In genomic region chr17:45506700-45507189, GRCm38 (mm10) we compare ENCODE assay signal across 8 mouse cellular contexts. TPM values are rescaled to one million over a fixed set of nuclear protein-coding genes. Genes with fewer than 3 reads are reported as not detected.
DNase-seq lines count a peak whose midpoint lies in the region; ATAC-seq lines count a peak whose summit lies in the region.

Gene Aars2 (plus strand): TSS chr17:45506841.

- H3K9ac ChIP-seq in heart, embryonic 16.5 days (ENCODE audit: low read length), result peak within 1 kb of the TSS; percentile 82
- peak within 1 kb of the TSS; percentile 62 for H3K9ac ChIP-seq in liver, embryonic 15.5 days
- peak within 1 kb of the TSS; percentile 71 for H3K9ac ChIP-seq in neural tube, embryonic 12.5 days

- H3K4me3 ChIP-seq in forebrain, embryonic 10.5 days, result peak within 1 kb of the TSS; percentile 67
- peak within 1 kb of the TSS; percentile 74 for H3K4me3 ChIP-seq in heart, embryonic 16.5 days (ENCODE audit: low read length)
- H3K4me3 ChIP-seq in liver, embryonic 15.5 days (replicated peaks), result peak within 1 kb of the TSS; percentile 75
- peak within 1 kb of the TSS; percentile 69 for H3K4me3 ChIP-seq in neural tube, embryonic 12.5 days

- peak; percentile 90 to 95 for DNase-seq in CD8-positive naive resting alpha-beta T cell, adult 2 months (ENCODE audit: low read depth in 2 of 2, low spot score in 2 of 2)
- DNase-seq in c-Kit-positive CD71-negative TER-119-negative erythroid progenitor cells, embryonic 14.5 days (ENCODE audit: low read depth), result peak; percentile 96
- DNase-seq in forebrain, embryonic 10.5 days (ENCODE audit: extremely low spot score, low spot score), result peak; percentile 93
- peak; percentile 95 to 99 for DNase-seq in kidney, postnatal 36 days
- peak; percentile 89 for DNase-seq in telencephalon, adult 2 months (ENCODE audit: low read depth, low spot score)

- no peaks in the 10 kb centered on the region; the same call in 1 of the 2 replicates for H3K27me3 ChIP-seq in forebrain, embryonic 10.5 days (ENCODE audit: poor library complexity, severe bottlenecking)
- H3K27me3 ChIP-seq in heart, embryonic 16.5 days (ENCODE audit: control insufficient read depth, insufficient read depth, low read length), result no peaks in the 10 kb centered on the region
- no peaks in the 10 kb centered on the region for H3K27me3 ChIP-seq in liver, embryonic 15.5 days
- no peaks in the 10 kb centered on the region for H3K27me3 ChIP-seq in neural tube, embryonic 12.5 days (replicated peaks)

- peak; percentile 88 for ATAC-seq in heart, embryonic 16.5 days (replicated peaks; ENCODE audit: extremely low read depth, insufficient read depth, low FRiP score)
- ATAC-seq in liver, embryonic 15.5 days (ENCODE audit: insufficient read depth), result peak; percentile 89
- ATAC-seq in neural tube, embryonic 12.5 days (ENCODE audit: low FRiP score, low read depth), result peak; percentile 95

- peaks cover 19% of the 10 kb centered on the region for H3K4me1 ChIP-seq in forebrain, embryonic 10.5 days
- H3K4me1 ChIP-seq in heart, embryonic 16.5 days (ENCODE audit: control insufficient read depth, insufficient read depth, low read length), result peaks cover 14% of the 10 kb centered on the region
- H3K4me1 ChIP-seq in liver, embryonic 15.5 days (replicated peaks), result peaks cover 11% of the 10 kb centered on the region
- peaks cover 9% of the 10 kb centered on the region; the same call in 1 of the 2 replicates for H3K4me1 ChIP-seq in neural tube, embryonic 12.5 days

- no peaks in the 10 kb centered on the region for H3K9me3 ChIP-seq in forebrain, embryonic 10.5 days
- H3K9me3 ChIP-seq in heart, embryonic 16.5 days (replicated peaks; ENCODE audit: control insufficient read depth, low read length), result no peaks in the 10 kb centered on the region
- no peaks in the 10 kb centered on the region for H3K9me3 ChIP-seq in liver, embryonic 15.5 days (replicated peaks)
- no peaks in the 10 kb centered on the region for H3K9me3 ChIP-seq in neural tube, embryonic 12.5 days

- peak within 1 kb of the TSS; percentile 96 for H3K27ac ChIP-seq in forebrain, embryonic 10.5 days
- peak within 1 kb of the TSS; percentile 88 for H3K27ac ChIP-seq in heart, embryonic 16.5 days (ENCODE audit: low read length)
- peak within 1 kb of the TSS; percentile 46; the same call in 1 of the 2 replicates for H3K27ac ChIP-seq in liver, embryonic 15.5 days (replicated peaks)
- H3K27ac ChIP-seq in neural tube, embryonic 12.5 days, result 0 out of 2 replicates have a peak within 1 kb of the TSS, but pooled peaks have one; percentile 28

- under 1% methylated on average over 42 of the region's 42 CpGs for WGBS in forebrain, embryonic 10.5 days
- under 1% methylated on average over 42 of the region's 42 CpGs for WGBS in heart, embryonic 16.5 days
- WGBS in liver, embryonic 15.5 days (ENCODE audit: insufficient replicate concordance), result under 1% methylated on average over 42 of the region's 42 CpGs
- whole genome bisulfite sequencing in neural tube, embryonic 12.5 days, result under 1% methylated on average over 42 of the region's 42 CpGs

- peaks cover 35% of the 10 kb centered on the region for H3K36me3 ChIP-seq in forebrain, embryonic 10.5 days (replicated peaks)
- peaks cover 12% of the 10 kb centered on the region for H3K36me3 ChIP-seq in heart, embryonic 16.5 days (ENCODE audit: control insufficient read depth, insufficient read depth)
- peaks cover 4% of the 10 kb centered on the region; the same call in 1 of the 2 replicates for H3K36me3 ChIP-seq in liver, embryonic 15.5 days (replicated peaks)
- H3K36me3 ChIP-seq in neural tube, embryonic 12.5 days, result peaks cover 30% of the 10 kb centered on the region

- peak within 1 kb of the TSS; percentile 71 for H3K4me2 ChIP-seq in heart, embryonic 16.5 days (ENCODE audit: low read depth, low read length)
- peak within 1 kb of the TSS; percentile 58 for H3K4me2 ChIP-seq in liver, embryonic 15.5 days
- peak within 1 kb of the TSS; percentile 48 for H3K4me2 ChIP-seq in neural tube, embryonic 12.5 days (replicated peaks)

RNA-seq across cellular contexts. Expression of gene Aars2, which starts in this region (rescaled TPM):
- 33.9 and 35.1 TPM in 2 replicates for polyA plus RNA-seq in forebrain, embryonic 10.5 days (2016; fragmentation: Nextera tagmentation; extraction: Ambion mirVana)
- polyA plus RNA-seq in heart, embryonic 16.5 days (2015; fragmentation: Nextera tagmentation; extraction: Ambion mirVana), result 25.0 and 25.4 TPM in 2 replicates
- polyA plus RNA-seq in liver, embryonic 15.5 days (2015; fragmentation: Nextera tagmentation; extraction: Ambion mirVana), result 6.2 and 7.2 TPM in 2 replicates
- 23.6 and 25.4 TPM in 2 replicates for polyA plus RNA-seq in neural tube, embryonic 12.5 days (2016; fragmentation: Nextera tagmentation; extraction: Ambion mirVana)

Comparison
In these comparisons a context has a peak if more than half of its experiments do, and no peak if none do; other contexts are left out.
1. Peak in every context shown above with its lines: DNase-seq, ATAC-seq, H3K4me3 ChIP-seq and H3K27ac ChIP-seq.
2. H3K27ac ChIP-seq: peak in every context shown above with its lines; median percentile 96 in forebrain, embryonic 10.5 days; 88 in heart, embryonic 16.5 days; 46 in liver, embryonic 15.5 days; 28 in neural tube, embryonic 12.5 days.